Mouse (Mus musculus) lung, adult 18-20 months (tissue): ENCODE results near the gene Cdkn3.
"Not testable (repeated sequence)": the region's sequence is repeated elsewhere in the genome, so short reads cannot be mapped to it uniquely, and the experiment has no call there.

Experiments used
- DNase-seq, 2 experiments: peaks; one replicate each; pipeline ENCODE4 v3.0.0; 2022; ENCODE audit warnings: mixed read lengths in 2 of 2

Gene Cdkn3

GRCm38 (mm10) chr14:46783327-46783926 lies 23.1 kb downstream of the Cdkn3 start:
- DNase-seq, result no peak

GRCm38 (mm10) chr14:46785247-46785646 lies 24.9 kb downstream of the Cdkn3 start:
- no peak for DNase-seq

GRCm38 (mm10) chr14:46787454-46787786 lies 27.1 kb downstream of the Cdkn3 start:
- DNase-seq, result no peak

- DNase-seq, result peak; percentile 88 to 91
Observed at GRCm38 (mm10) chr14:46787787-46788504, 27.6 kb downstream of the Cdkn3 start, which contains the start of gene Cnih1. Gene Cnih1, minus strand, starts transcription at chr14:46788411.

GRCm38 (mm10) chr14:46788505-46788901 lies 28.2 kb downstream of the Cdkn3 start:
- no peak for DNase-seq

- no peak for DNase-seq
Observed at GRCm38 (mm10) chr14:46790303-46790702, 30.0 kb downstream of the Cdkn3 start.

GRCm38 (mm10) chr14:46790723-46791122 lies 30.4 kb downstream of the Cdkn3 start:
- no peak for DNase-seq

GRCm38 (mm10) chr14:46794157-46794556 lies 33.8 kb downstream of the Cdkn3 start:
- DNase-seq, result peak; percentile 18 to 47

GRCm38 (mm10) chr14:46800684-46801345 lies 40.5 kb downstream of the Cdkn3 start:
- peak in 1 of 2 experiments; percentile 33 for DNase-seq

GRCm38 (mm10) chr14:46803259-46803658 lies 42.9 kb downstream of the Cdkn3 start:
- no peak for DNase-seq

- DNase-seq, result no peak
Observed at GRCm38 (mm10) chr14:46803791-46804190, 43.5 kb downstream of the Cdkn3 start.

GRCm38 (mm10) chr14:46806186-46806585 lies 45.8 kb downstream of the Cdkn3 start:
- no peak for DNase-seq

- no peak for DNase-seq
Observed at GRCm38 (mm10) chr14:46807927-46808326, 47.6 kb downstream of the Cdkn3 start.

GRCm38 (mm10) chr14:46815640-46816039 lies 55.3 kb downstream of the Cdkn3 start:
- no peak for DNase-seq

- DNase-seq, result no peak
Observed at GRCm38 (mm10) chr14:46816916-46817622, 56.7 kb downstream of the Cdkn3 start.

- DNase-seq, result no peak
Observed at GRCm38 (mm10) chr14:46818743-46819142, 58.4 kb downstream of the Cdkn3 start.

GRCm38 (mm10) chr14:46819961-46820360 lies 59.6 kb downstream of the Cdkn3 start:
- DNase-seq, result not testable (repeated sequence)
